In the genomic region with DNA sequence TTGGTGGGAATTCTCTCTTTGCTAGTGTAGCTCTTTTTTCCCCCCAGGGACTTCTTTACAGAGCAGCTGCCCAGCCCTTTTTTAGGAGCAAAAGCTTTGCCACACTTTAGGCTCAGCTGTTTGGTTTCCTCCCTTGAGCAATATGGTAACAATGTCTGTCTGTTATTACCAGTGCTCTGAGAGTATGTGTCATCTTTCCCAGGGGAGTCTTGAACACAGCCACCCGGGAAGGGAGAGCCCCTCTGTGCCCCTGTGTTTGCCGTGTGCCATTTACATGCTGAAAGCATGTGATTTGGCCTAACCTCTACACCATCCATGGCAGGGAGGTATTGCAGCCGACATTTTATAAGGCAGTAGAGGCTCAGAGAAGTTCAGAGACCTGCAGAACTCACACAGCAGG, we compare ENCODE assay signal across 25 mouse cellular contexts. TPM values are rescaled to one million over a fixed set of nuclear protein-coding genes. Genes with fewer than 3 reads are reported as not detected.
DNase-seq lines count a peak whose midpoint lies in the region; ATAC-seq and TF ChIP-seq lines count a peak whose summit lies in the region.
"Had no signal": no experiment of that assay in that cellular context is flagged by ENCODE, and none has a peak within 500 bp of the region (broad histone marks: within the 10 kb centered on the region; RNA-seq: fewer than 3 reads in every experiment).

No protein-coding gene starts in this region.

- H3K27me3 ChIP-seq in kidney, adult 2 months (replicated peaks; ENCODE audit: control insufficient read depth, insufficient read depth, low read length), result no peaks in the 10 kb centered on the region
- no peaks in the 10 kb centered on the region for H3K27me3 ChIP-seq in embryonic facial prominence, embryonic 14.5 days (replicated peaks; ENCODE audit: control insufficient read depth, insufficient read depth, low read length)
- H3K27me3 ChIP-seq in liver, embryonic 15.5 days, result no peaks in the 10 kb centered on the region
- H3K27me3 ChIP-seq: forebrain, embryonic 15.5 days; heart, embryonic 12.5 days; limb, embryonic 12.5 days; midbrain, embryonic 12.5 days had no signal

- no peak for DNase-seq in kidney, adult 2 months
- no peak for DNase-seq in kidney, adult 11 months
- peak; percentile 51 for DNase-seq in 3T3-L1 (ENCODE audit: low read depth, low spot score)
- DNase-seq in embryonic facial prominence, embryonic 14.5 days (ENCODE audit: low spot score), result peak; percentile 40
- DNase-seq in lung, postnatal 4 days, result no peak
- DNase-seq in gastrocnemius, adult 8-10 months (ENCODE audit: low spot score in 2 of 2), result no peak
- DNase-seq: adrenal gland, postnatal 25 days; B cell, adult 2 months; cerebellum, adult 9-10 months; gastrocnemius, postnatal 14 days; heart, adult 11 months; heart, postnatal 10 days; layer of hippocampus, postnatal 36 days; lung, adult 2 months; lung, postnatal 14 days; thymus, adult 18-20 months; thymus, postnatal 36 days had no signal

- H3K27ac ChIP-seq in kidney, adult 2 months (ENCODE audit: insufficient read depth, low read depth, low read length), result peak overlapping the region; percentile 82
- H3K27ac ChIP-seq in embryonic facial prominence, embryonic 14.5 days (replicated peaks; ENCODE audit: low read depth, low read length), result no peak overlapping the region
- H3K27ac ChIP-seq in liver, embryonic 15.5 days (replicated peaks), result peak overlapping the region; percentile 61; the same call in 1 of the 2 replicates
- H3K27ac ChIP-seq: forebrain, embryonic 15.5 days; hindbrain, embryonic 10.5 days; hindbrain, postnatal 0 days; limb, embryonic 12.5 days; midbrain, embryonic 12.5 days had no signal

- peak; percentile 32; the same call in 1 of the 2 replicates for ATAC-seq in embryonic facial prominence, embryonic 14.5 days (ENCODE audit: low read depth)
- ATAC-seq in liver, embryonic 15.5 days (ENCODE audit: insufficient read depth), result no peak
- no peak for ATAC-seq in inflammation-experienced regulatory T-cells, adult 6 months
- ATAC-seq: forebrain, embryonic 15.5 days; hindbrain, postnatal 0 days had no signal

- no peak overlapping the region for H3K9ac ChIP-seq in embryonic facial prominence, embryonic 14.5 days (ENCODE audit: low read depth, low read length)
- H3K9ac ChIP-seq in liver, embryonic 15.5 days, result no peak overlapping the region
- H3K9ac ChIP-seq: forebrain, embryonic 15.5 days; heart, embryonic 12.5 days; limb, embryonic 12.5 days; midbrain, embryonic 12.5 days had no signal

- no peak overlapping the region for H3K4me2 ChIP-seq in embryonic facial prominence, embryonic 14.5 days (ENCODE audit: low read depth, low read length)
- no peak overlapping the region for H3K4me2 ChIP-seq in liver, embryonic 15.5 days
- H3K4me2 ChIP-seq: forebrain, embryonic 15.5 days; heart, embryonic 12.5 days; limb, embryonic 12.5 days; midbrain, embryonic 12.5 days had no signal

- TF ChIP-seq CTCF in kidney, adult 2 months (conservative IDR thresholded peaks at IDR 0.05; ENCODE audit: insufficient read depth, insufficient read length, low read depth, low read length), result no peak

- no peaks in the 10 kb centered on the region for H3K36me3 ChIP-seq in kidney, adult 2 months (ENCODE audit: control insufficient read depth, insufficient read depth, low read length)
- H3K36me3 ChIP-seq in embryonic facial prominence, embryonic 14.5 days (ENCODE audit: control insufficient read depth, insufficient read depth, low read length), result no peaks in the 10 kb centered on the region
- H3K36me3 ChIP-seq in liver, embryonic 15.5 days (replicated peaks), result no peaks in the 10 kb centered on the region
- H3K36me3 ChIP-seq: forebrain, embryonic 15.5 days; heart, embryonic 12.5 days; hindbrain, embryonic 10.5 days; limb, embryonic 12.5 days; midbrain, embryonic 12.5 days had no signal

- 75% methylated on average over 3 of the region's 3 CpGs for WGBS in kidney, adult 2 months
- WGBS in embryonic facial prominence, embryonic 14.5 days, result 58% methylated on average over 3 of the region's 3 CpGs
- WGBS in liver, embryonic 15.5 days (ENCODE audit: insufficient replicate concordance), result 59% methylated on average over 3 of the region's 3 CpGs

- no peak overlapping the region for H3K4me3 ChIP-seq in kidney, adult 2 months (ENCODE audit: insufficient read depth, low read depth, low read length)
- H3K4me3 ChIP-seq in embryonic facial prominence, embryonic 14.5 days (ENCODE audit: low read depth, low read length), result no peak overlapping the region
- no peak overlapping the region for H3K4me3 ChIP-seq in liver, embryonic 15.5 days (replicated peaks)
- H3K4me3 ChIP-seq: forebrain, embryonic 15.5 days; heart, embryonic 12.5 days; hindbrain, embryonic 10.5 days; limb, embryonic 12.5 days; midbrain, embryonic 12.5 days had no signal

- peaks cover 20% of the 10 kb centered on the region for H3K4me1 ChIP-seq in kidney, adult 2 months (ENCODE audit: control insufficient read depth, insufficient read depth, low read length)
- no peaks in the 10 kb centered on the region for H3K4me1 ChIP-seq in embryonic facial prominence, embryonic 14.5 days (ENCODE audit: control insufficient read depth, insufficient read depth, low read length)
- peaks cover 19% of the 10 kb centered on the region for H3K4me1 ChIP-seq in liver, embryonic 15.5 days (replicated peaks)
- H3K4me1 ChIP-seq: forebrain, embryonic 15.5 days; limb, embryonic 12.5 days had no signal

- TF ChIP-seq POLR2A in kidney, adult 2 months (IDR thresholded peaks at IDR 0.05; ENCODE audit: low read depth, low read length), result no peak

- no peaks in the 10 kb centered on the region for H3K9me3 ChIP-seq in embryonic facial prominence, embryonic 14.5 days (ENCODE audit: control insufficient read depth, low read length)
- H3K9me3 ChIP-seq in liver, embryonic 15.5 days (replicated peaks), result no peaks in the 10 kb centered on the region
- H3K9me3 ChIP-seq: forebrain, embryonic 15.5 days; heart, embryonic 12.5 days; hindbrain, embryonic 10.5 days; limb, embryonic 12.5 days; midbrain, embryonic 12.5 days had no signal

RNA-seq across cellular contexts. Expression of a gene that starts 29.4 kb away (rescaled TPM):
- polyA plus RNA-seq in kidney, adult 2 months (2012; rRNA removed), result 58.0 and 62.1 TPM in 2 replicates
- 85.0 and 98.9 TPM in 2 replicates for polyA plus RNA-seq in embryonic facial prominence, embryonic 14.5 days (2014; fragmentation: Nextera tagmentation; extraction: Ambion mirVana)
- polyA plus RNA-seq in liver, embryonic 15.5 days (2015; fragmentation: Nextera tagmentation; extraction: Ambion mirVana), result 48.0 and 49.0 TPM in 2 replicates
- 10 to 100 TPM; 17.4 to 35.2 (median 18.9) TPM for polyA plus RNA-seq in inflammation-experienced regulatory T-cells, adult 6 months (2017; shearing (Covaris generic))
- 10 to 100 TPM; 56.7 to 79.1 (median 63.5) TPM for total RNA-seq in gastrocnemius, adult 8-10 months (2022)

RNA-seq across cellular contexts. Expression of a gene that starts 40.5 kb away (rescaled TPM):
- polyA plus RNA-seq in kidney, adult 2 months (2012; rRNA removed), result 9.1 and 10.1 TPM in 2 replicates
- 41.8 and 45.7 TPM in 2 replicates for polyA plus RNA-seq in embryonic facial prominence, embryonic 14.5 days (2014; fragmentation: Nextera tagmentation; extraction: Ambion mirVana)
- polyA plus RNA-seq in liver, embryonic 15.5 days (2015; fragmentation: Nextera tagmentation; extraction: Ambion mirVana), result 33.1 and 33.2 TPM in 2 replicates
- 100 to 1,000 TPM in 1 of 3 experiments, 10 to 100 TPM in 2; 73.0 to 117 (median 87.5) TPM for polyA plus RNA-seq in inflammation-experienced regulatory T-cells, adult 6 months (2017; shearing (Covaris generic))
- 10 to 100 TPM; 31.3 to 42.5 (median 39.8) TPM for total RNA-seq in gastrocnemius, adult 8-10 months (2022)

Comparison
In these comparisons a context has a peak if more than half of its experiments do, and no peak if none do; other contexts are left out.
1. DNase-seq: peak in 3T3-L1 (single experiment) and embryonic facial prominence, embryonic 14.5 days (single experiment); none in kidney, adult 2 months (single experiment), kidney, adult 11 months (single experiment), lung, postnatal 4 days (0 of 2) and gastrocnemius, adult 8-10 months (0 of 2).